Mouse (Mus musculus): ENCODE measurements around the gene Usp20. TPM values are rescaled to one million over a fixed set of nuclear protein-coding genes. Genes with fewer than 3 reads are reported as not detected.

Usp20 gene
- polyA plus RNA-seq, 1 experiment from 2014 or later: 18.0 TPM

- WGBS: 93% methylated on average over 14 of the region's 14 CpGs
- no peak overlapping the region for H3K27ac ChIP-seq
- H3K4me3 ChIP-seq: no peak overlapping the region
- no peaks in the 10 kb centered on the region for H3K27me3 ChIP-seq (ENCODE audit: poor library complexity, severe bottlenecking)
- no peak for DNase-seq (ENCODE audit: extremely low spot score, low spot score)
- H3K9me3 ChIP-seq: no peaks in the 10 kb centered on the region
- H3K4me1 ChIP-seq: peaks cover 22% of the 10 kb centered on the region
- peaks cover 96% of the 10 kb centered on the region for H3K36me3 ChIP-seq (replicated peaks)
Measured at GRCm38 (mm10) chr2:30958726-30959125, 23.4 kb upstream of the Usp20 start.

GRCm38 (mm10) chr2:30959856-30960255, 22.2 kb upstream of the Usp20 start:
- H3K27ac ChIP-seq: no peak overlapping the region
- H3K36me3 ChIP-seq (replicated peaks): peaks cover 100% of the 10 kb centered on the region
- no peak for DNase-seq (ENCODE audit: extremely low spot score, low spot score)
- H3K4me1 ChIP-seq: peaks cover 11% of the 10 kb centered on the region
- H3K4me3 ChIP-seq: no peak overlapping the region
- 61% methylated on average over 5 of the region's 5 CpGs for WGBS
- H3K27me3 ChIP-seq (ENCODE audit: poor library complexity, severe bottlenecking): no peaks in the 10 kb centered on the region
- H3K9me3 ChIP-seq: no peaks in the 10 kb centered on the region

GRCm38 (mm10) chr2:30962570-30963254, 19.4 kb upstream of the Usp20 start:
- H3K36me3 ChIP-seq (replicated peaks): peaks cover 89% of the 10 kb centered on the region

GRCm38 (mm10) chr2:30965627-30966026, 16.5 kb upstream of the Usp20 start:
- no peak for DNase-seq (ENCODE audit: extremely low spot score, low spot score)
- H3K4me1 ChIP-seq: peaks cover 24% of the 10 kb centered on the region
- no peak overlapping the region for H3K27ac ChIP-seq
- peak overlapping the region; percentile 99; the same call in 1 of the 2 replicates for H3K4me3 ChIP-seq
- H3K36me3 ChIP-seq (replicated peaks): peaks cover 65% of the 10 kb centered on the region
- H3K27me3 ChIP-seq (ENCODE audit: poor library complexity, severe bottlenecking): no peaks in the 10 kb centered on the region
- WGBS: 96% methylated on average over 8 of the region's 8 CpGs
- no peaks in the 10 kb centered on the region for H3K9me3 ChIP-seq

More at GRCm38 (mm10) chr2:30962570-30963254, 19.4 kb upstream of the Usp20 start:
- peaks cover 24% of the 10 kb centered on the region for H3K4me1 ChIP-seq
- H3K27me3 ChIP-seq (ENCODE audit: poor library complexity, severe bottlenecking): no peaks in the 10 kb centered on the region
- H3K27ac ChIP-seq: no peak overlapping the region
- no peak for DNase-seq (ENCODE audit: extremely low spot score, low spot score)
- no peak overlapping the region for H3K4me3 ChIP-seq
- WGBS: 93% methylated on average over 11 of the region's 11 CpGs
- H3K9me3 ChIP-seq: no peaks in the 10 kb centered on the region

- Histone ChIP-seq H3K4me3 (peak overlapping the region; percentile 99), H3K36me3 (replicated peaks) (peaks cover 61% of the 10 kb centered on the region), H3K4me1 (peaks cover 24% of the 10 kb centered on the region), H3K9me3 (no peaks in the 10 kb centered on the region), H3K27ac (peak overlapping the region; percentile 93), H3K27me3 (ENCODE audit: poor library complexity, severe bottlenecking) (no peaks in the 10 kb centered on the region)
- DNase-seq (ENCODE audit: extremely low spot score, low spot score): no peak
- WGBS: 27% methylated on average over 16 of the region's 16 CpGs
Measured at GRCm38 (mm10) chr2:30966826-30967225, 15.3 kb upstream of the Usp20 start.

GRCm38 (mm10) chr2:30967352-30968327, 14.4 kb upstream of the Usp20 start, which contains the start of gene Tor1a:
TSS of gene Tor1a (minus strand) at chr2:30967933.
- peaks cover 24% of the 10 kb centered on the region for H3K4me1 ChIP-seq
- peaks cover 58% of the 10 kb centered on the region for H3K36me3 ChIP-seq (replicated peaks)
- DNase-seq (ENCODE audit: extremely low spot score, low spot score): peak; percentile 91
- no peaks in the 10 kb centered on the region for H3K9me3 ChIP-seq
- H3K4me3 ChIP-seq: peak within 1 kb of the TSS; percentile 99
- no peaks in the 10 kb centered on the region for H3K27me3 ChIP-seq (ENCODE audit: poor library complexity, severe bottlenecking)
- 2% methylated on average over 59 of the region's 59 CpGs for WGBS
- H3K27ac ChIP-seq: peak within 1 kb of the TSS; percentile 93

GRCm38 (mm10) chr2:30983024-30983423, 945 bp downstream of the Usp20 start:
- Histone ChIP-seq H3K4me3 (peak overlapping the region; percentile 75), H3K27ac (0 out of 2 replicates have a peak overlapping the region, but pooled peaks have one; percentile 80), H3K27me3 (ENCODE audit: poor library complexity, severe bottlenecking) (no peaks in the 10 kb centered on the region), H3K36me3 (replicated peaks) (peaks cover 21% of the 10 kb centered on the region), H3K9me3 (no peaks in the 10 kb centered on the region), H3K4me1 (peaks cover 38% of the 10 kb centered on the region)
- no peak for DNase-seq (ENCODE audit: extremely low spot score, low spot score)
- WGBS: 55% methylated on average over 7 of the region's 7 CpGs

- Histone ChIP-seq H3K36me3 (replicated peaks) (peaks cover under 1% of the 10 kb centered on the region), H3K27me3 (ENCODE audit: poor library complexity, severe bottlenecking) (no peaks in the 10 kb centered on the region), H3K9me3 (no peaks in the 10 kb centered on the region), H3K27ac (no peak overlapping the region), H3K4me3 (peak overlapping the region; percentile 18), H3K4me1 (peaks cover 35% of the 10 kb centered on the region)
- 26% methylated on average over 17 of the region's 17 CpGs for whole genome bisulfite sequencing
- DNase-seq (ENCODE audit: extremely low spot score, low spot score): no peak
Measured at GRCm38 (mm10) chr2:30985111-30986020, 3.3 kb downstream of the Usp20 start.

- WGBS: 95% methylated on average over 9 of the region's 9 CpGs
- Histone ChIP-seq H3K36me3 (replicated peaks) (no peaks in the 10 kb centered on the region; the same call in 1 of the 2 replicates), H3K9me3 (no peaks in the 10 kb centered on the region), H3K4me3 (no peak overlapping the region), H3K27me3 (ENCODE audit: poor library complexity, severe bottlenecking) (no peaks in the 10 kb centered on the region), H3K27ac (no peak overlapping the region), H3K4me1 (peaks cover 3% of the 10 kb centered on the region)
- DNase-seq (ENCODE audit: extremely low spot score, low spot score): no peak
Measured at GRCm38 (mm10) chr2:30990221-30990620, 8.1 kb downstream of the Usp20 start.

- WGBS: 93% methylated on average over 4 of the region's 4 CpGs
- no peak for DNase-seq (ENCODE audit: extremely low spot score, low spot score)
Measured at GRCm38 (mm10) chr2:30994853-30995252, 12.8 kb downstream of the Usp20 start.

GRCm38 (mm10) chr2:30995432-30995996, 13.4 kb downstream of the Usp20 start:
- H3K4me1 ChIP-seq: no peaks in the 10 kb centered on the region
- H3K27ac ChIP-seq: no peak overlapping the region
- 83% methylated on average over 11 of the region's 11 CpGs for WGBS
- DNase-seq (ENCODE audit: extremely low spot score, low spot score): no peak
- no peaks in the 10 kb centered on the region for H3K9me3 ChIP-seq
- H3K27me3 ChIP-seq (ENCODE audit: poor library complexity, severe bottlenecking): no peaks in the 10 kb centered on the region
- no peak overlapping the region for H3K4me3 ChIP-seq
- peaks cover 8% of the 10 kb centered on the region for H3K36me3 ChIP-seq (replicated peaks)

More at GRCm38 (mm10) chr2:30994853-30995252, 12.8 kb downstream of the Usp20 start:
- Histone ChIP-seq H3K36me3 (replicated peaks) (peaks cover 2% of the 10 kb centered on the region; the same call in 1 of the 2 replicates), H3K27me3 (ENCODE audit: poor library complexity, severe bottlenecking) (no peaks in the 10 kb centered on the region), H3K9me3 (no peaks in the 10 kb centered on the region), H3K4me3 (no peak overlapping the region), H3K4me1 (no peaks in the 10 kb centered on the region), H3K27ac (no peak overlapping the region)
